Mouse (Mus musculus) megakaryocyte, embryonic 14.5 days (primary cell): ENCODE data around the gene Trio. TPM values are rescaled to one million over a fixed set of nuclear protein-coding genes. Genes with fewer than 3 reads are reported as not detected.

ENCODE experiments used
- H3K27me3 ChIP-seq: replicated peaks from 2 replicates; pipeline ENCODE3; 2012; ENCODE audit warnings: inconsistent platforms
- H3K36me3 ChIP-seq: replicated peaks from 2 replicates; pipeline ENCODE3; 2012; ENCODE audit warnings: low read length, inconsistent platforms, mixed read lengths
- H3K4me1 ChIP-seq: 2 replicates; pipeline ENCODE4 v1.6.1; 2012; ENCODE audit warnings: inconsistent platforms
- H3K4me3 ChIP-seq: replicated peaks from 2 replicates; pipeline ENCODE3; 2012; ENCODE audit warnings: moderate library complexity, mild to moderate bottlenecking, inconsistent platforms
- H3K9me3 ChIP-seq: 2 replicates; pipeline ENCODE4 v1.6.1; 2012; ENCODE audit warnings: inconsistent platforms
- FLI1 ChIP-seq: IDR thresholded peaks from 2 replicates; pipeline ENCODE4 v1.6.1; 2012; ENCODE audit warnings: low read length, inconsistent platforms, mixed read lengths
- GATA1 ChIP-seq: IDR thresholded peaks from 3 replicates; pipeline ENCODE4 v1.6.1; 2012; ENCODE audit warnings: mixed read lengths, low read length, inconsistent platforms, borderline replicate concordance
- polyA plus RNA-seq: library from polyadenylated mRNA; stranded (reverse); fragments of >175 nt; gene quantifications from 2 replicates; pipeline ENCODE4 v1.2.3, GENCODE M21; 2012; ENCODE audit warnings: low replicate concordance; ENCODE audit not compliant: insufficient read depth

Gene Trio
- polyA plus RNA-seq, 1 experiment, result 5.8 TPM

- no peak for TF ChIP-seq GATA1
- no peak for TF ChIP-seq FLI1
- Histone ChIP-seq H3K36me3 (peaks cover 76% of the 10 kb centered on the region), H3K4me3 (no peak overlapping the region), H3K27me3 (peaks cover 5% of the 10 kb centered on the region), H3K4me1 (peaks cover 15% of the 10 kb centered on the region), H3K9me3 (no peaks in the 10 kb centered on the region)
Observed at GRCm38 (mm10) chr15:27804447-27804846, 221.2 kb downstream of the Trio start.

GRCm38 (mm10) chr15:27803568-27804345, 221.9 kb downstream of the Trio start:
- Histone ChIP-seq H3K27me3 (peaks cover 5% of the 10 kb centered on the region), H3K36me3 (peaks cover 80% of the 10 kb centered on the region), H3K4me1 (peaks cover 11% of the 10 kb centered on the region), H3K4me3 (no peak overlapping the region), H3K9me3 (no peaks in the 10 kb centered on the region)
- TF ChIP-seq GATA1 (no peak), FLI1 (no peak)

GRCm38 (mm10) chr15:27802243-27802642, 223.4 kb downstream of the Trio start:
- H3K36me3 ChIP-seq, result peaks cover 94% of the 10 kb centered on the region
- H3K4me3 ChIP-seq, result no peak overlapping the region
- H3K27me3 ChIP-seq, result peaks cover 5% of the 10 kb centered on the region
- H3K4me1 ChIP-seq, result peaks cover 6% of the 10 kb centered on the region
- no peaks in the 10 kb centered on the region for H3K9me3 ChIP-seq
- TF ChIP-seq FLI1 (no peak), GATA1 (no peak)

- TF ChIP-seq FLI1 (no peak), GATA1 (no peak)
- peaks cover 8% of the 10 kb centered on the region for H3K4me1 ChIP-seq
- peaks cover 3% of the 10 kb centered on the region for H3K27me3 ChIP-seq
- H3K9me3 ChIP-seq, result no peaks in the 10 kb centered on the region
- peaks cover 91% of the 10 kb centered on the region for H3K36me3 ChIP-seq
- no peak overlapping the region for H3K4me3 ChIP-seq
Observed at GRCm38 (mm10) chr15:27801177-27801576, 224.5 kb downstream of the Trio start.

- H3K4me1 ChIP-seq, result peaks cover 11% of the 10 kb centered on the region
- no peaks in the 10 kb centered on the region for H3K9me3 ChIP-seq
- no peak overlapping the region for H3K4me3 ChIP-seq
- H3K27me3 ChIP-seq, result peaks cover 6% of the 10 kb centered on the region
- TF ChIP-seq GATA1 (no peak), FLI1 (no peak)
- peaks cover 58% of the 10 kb centered on the region for H3K36me3 ChIP-seq
Observed at GRCm38 (mm10) chr15:27797480-27798155, 228.0 kb downstream of the Trio start.

- Histone ChIP-seq H3K27me3 (peaks cover 7% of the 10 kb centered on the region), H3K4me1 (peaks cover 11% of the 10 kb centered on the region), H3K36me3 (peaks cover 53% of the 10 kb centered on the region), H3K4me3 (no peak overlapping the region), H3K9me3 (no peaks in the 10 kb centered on the region)
- TF ChIP-seq GATA1, result no peak
- no peak for TF ChIP-seq FLI1
Observed at GRCm38 (mm10) chr15:27796868-27797222, 228.8 kb downstream of the Trio start.

- Histone ChIP-seq H3K9me3 (no peaks in the 10 kb centered on the region), H3K4me1 (peaks cover 11% of the 10 kb centered on the region), H3K27me3 (peaks cover 7% of the 10 kb centered on the region), H3K4me3 (no peak overlapping the region), H3K36me3 (peaks cover 47% of the 10 kb centered on the region)
- TF ChIP-seq GATA1 (no peak), FLI1 (no peak)
Observed at GRCm38 (mm10) chr15:27795942-27796867, 229.4 kb downstream of the Trio start.

GRCm38 (mm10) chr15:27793284-27793683, 232.4 kb downstream of the Trio start:
- TF ChIP-seq FLI1 (no peak), GATA1 (no peak)
- Histone ChIP-seq H3K27me3 (peaks cover 11% of the 10 kb centered on the region), H3K4me1 (peaks cover 6% of the 10 kb centered on the region), H3K9me3 (no peaks in the 10 kb centered on the region), H3K36me3 (peaks cover 28% of the 10 kb centered on the region), H3K4me3 (no peak overlapping the region)

GRCm38 (mm10) chr15:27792473-27792872, 233.2 kb downstream of the Trio start:
- Histone ChIP-seq H3K4me3 (no peak overlapping the region), H3K9me3 (no peaks in the 10 kb centered on the region), H3K4me1 (peaks cover 6% of the 10 kb centered on the region), H3K27me3 (peaks cover 16% of the 10 kb centered on the region), H3K36me3 (peaks cover 26% of the 10 kb centered on the region)
- TF ChIP-seq FLI1 (no peak), GATA1 (no peak)
